Mouse (Mus musculus) gastrocnemius, postnatal 36 days (tissue): ENCODE measurements around the gene Abcb8. TPM values are rescaled to one million over a fixed set of nuclear protein-coding genes. Genes with fewer than 3 reads are reported as not detected.
A peak's percentile ranks its signal among the peaks of the same experiment; 100 is the strongest.

Source experiments
- DNase-seq, 2 experiments: peaks; one replicate each; pipeline ENCODE4 v3.0.0; 2022
- intact Hi-C: fragments of 180-260 bp; cut with DNase I; formaldehyde crosslinking; loops from one replicate; pipeline ENCODE4 v1.15.1; 2025
- long read RNA-seq, 2 experiments: library from polyadenylated mRNA; stranded (forward); transcript quantifications; one replicate each; pipeline ENCODE4 v2.0.0; 2021
- total RNA-seq, 2 experiments: library from RNA; stranded (reverse); gene quantifications; 2 replicates each; pipeline ENCODE4 v1.2.3; 2021

Abcb8 gene
- 10 to 100 TPM; 37.6 to 38.0 TPM for total RNA-seq
- long read RNA-seq, experiment 1, transcript Abcb8-201 (16 exons, 2,939 nt): major isoform, 13 of 29 reads
- long read RNA-seq, experiment 1, partial matches to known transcripts: 10 of 29 reads
- long read RNA-seq, experiment 1, other reads (novel, unspliced or antisense): 6 of 29 reads
- long read RNA-seq, experiment 2, transcript Abcb8-201 (16 exons, 2,939 nt): major isoform, 16 of 33 reads
- long read RNA-seq, experiment 2, partial matches to known transcripts: 6 of 33 reads
- long read RNA-seq, experiment 2, other reads (novel, unspliced or antisense): 11 of 33 reads

DNA sequence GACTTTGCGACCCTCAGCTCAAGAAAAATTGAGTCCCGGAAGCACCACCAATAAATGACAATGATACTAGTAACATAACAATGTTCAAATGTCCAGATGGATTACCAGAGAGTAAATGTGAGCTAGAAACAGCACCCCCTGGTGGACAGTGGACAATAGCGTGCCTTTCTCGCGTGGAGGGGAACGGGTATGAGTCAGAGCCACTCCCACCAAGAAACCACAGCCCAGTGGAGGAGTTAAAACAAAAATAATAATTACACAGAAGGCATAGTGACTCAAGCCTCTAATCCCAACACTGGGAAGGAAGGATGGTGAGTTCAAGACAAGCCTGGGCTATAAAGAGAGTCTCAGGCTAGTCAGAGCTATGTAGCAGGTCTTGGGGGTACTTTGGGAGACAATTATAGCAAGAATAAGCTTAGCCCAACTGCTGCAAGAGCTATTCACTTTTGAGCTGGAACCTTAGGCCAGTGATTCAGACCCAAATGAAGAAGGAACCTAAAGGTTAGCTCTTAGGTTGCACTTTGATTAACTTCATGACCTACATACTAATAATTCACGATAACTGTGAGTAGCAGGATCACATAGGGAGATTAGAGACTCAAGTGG, at the start of gene Abcb8:
Gene Abcb8 (plus strand): TSS at position 272 of the 606 bp plus-strand sequence.
- intact Hi-C loops: no loop called here
- peak; percentile 52 to 70 for DNase-seq

DNA sequence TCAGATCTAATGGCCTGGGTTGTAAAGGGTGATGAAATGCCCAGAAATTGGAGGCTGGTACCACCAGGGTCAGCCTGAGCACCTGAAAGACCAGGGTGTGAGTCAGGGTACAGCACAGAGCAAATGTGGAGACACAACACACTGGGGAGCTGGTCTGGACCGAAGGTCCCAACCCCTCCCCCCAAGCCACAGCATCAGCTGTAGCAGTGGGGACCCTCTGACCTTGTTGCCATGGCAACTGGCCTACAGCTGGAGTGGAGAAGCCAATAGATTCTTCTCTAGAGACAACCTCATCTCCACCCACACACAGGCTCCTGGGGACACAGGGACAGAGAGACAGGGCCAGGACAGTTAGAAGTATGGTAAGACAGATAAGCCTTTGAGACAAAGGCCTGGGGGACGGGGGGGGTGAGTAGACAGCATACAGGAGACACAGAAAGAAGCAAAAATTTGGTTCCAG, 49.5 kb upstream of the Abcb8 start:
- DNase-seq: no peak
- intact Hi-C loops: no loop called here

DNA sequence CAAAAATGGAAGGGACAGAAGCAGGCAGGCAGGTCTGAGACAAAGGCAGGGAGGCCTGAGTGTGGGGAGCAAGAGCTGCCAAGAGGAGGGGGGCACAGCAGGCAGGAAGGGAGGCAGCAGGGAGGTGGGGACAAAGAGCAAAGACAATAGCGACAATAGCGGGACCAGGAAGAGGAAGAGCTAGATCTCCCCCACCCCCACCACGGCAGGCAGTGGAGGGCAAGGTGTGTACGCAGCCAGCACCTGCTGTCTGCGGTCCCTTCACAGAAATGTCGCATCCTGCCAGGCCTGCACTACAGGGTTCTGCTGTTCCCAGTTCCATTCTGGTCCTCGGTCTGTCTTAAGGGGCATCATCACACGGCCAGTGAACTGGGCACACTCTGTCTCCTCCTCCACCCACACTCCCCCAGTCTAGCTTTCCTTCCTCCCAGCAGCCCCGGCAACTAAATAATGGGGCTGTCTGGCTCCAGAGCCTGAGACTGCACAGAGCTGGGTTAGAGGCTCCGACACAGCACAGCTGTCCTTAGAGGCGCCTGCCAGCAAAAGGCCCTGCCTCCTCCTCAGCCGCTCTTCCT, 48.9 kb upstream of the Abcb8 start:
- DNase-seq: no peak
- intact Hi-C loops: no loop called here

DNA sequence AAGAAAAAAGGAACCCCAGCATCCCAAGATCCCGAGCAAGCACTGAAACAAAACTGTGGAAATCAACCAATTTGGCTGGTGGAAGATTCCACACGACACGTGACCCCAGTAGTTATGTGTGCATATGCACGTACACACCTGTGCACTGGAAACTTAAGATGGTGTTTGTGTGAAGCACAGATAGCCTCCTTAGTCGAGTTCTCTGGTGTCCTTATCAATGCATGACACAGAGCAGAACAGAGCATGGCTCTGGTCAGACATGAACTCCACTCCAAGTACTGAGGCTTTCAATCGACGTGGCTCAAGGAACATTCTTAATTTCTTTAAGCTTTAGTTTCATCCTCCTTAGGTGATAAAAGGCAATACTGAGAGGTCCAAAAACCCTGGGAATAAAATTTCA, 47.1 kb upstream of the Abcb8 start:
- DNase-seq: no peak
- intact Hi-C loops: no loop called here

DNA sequence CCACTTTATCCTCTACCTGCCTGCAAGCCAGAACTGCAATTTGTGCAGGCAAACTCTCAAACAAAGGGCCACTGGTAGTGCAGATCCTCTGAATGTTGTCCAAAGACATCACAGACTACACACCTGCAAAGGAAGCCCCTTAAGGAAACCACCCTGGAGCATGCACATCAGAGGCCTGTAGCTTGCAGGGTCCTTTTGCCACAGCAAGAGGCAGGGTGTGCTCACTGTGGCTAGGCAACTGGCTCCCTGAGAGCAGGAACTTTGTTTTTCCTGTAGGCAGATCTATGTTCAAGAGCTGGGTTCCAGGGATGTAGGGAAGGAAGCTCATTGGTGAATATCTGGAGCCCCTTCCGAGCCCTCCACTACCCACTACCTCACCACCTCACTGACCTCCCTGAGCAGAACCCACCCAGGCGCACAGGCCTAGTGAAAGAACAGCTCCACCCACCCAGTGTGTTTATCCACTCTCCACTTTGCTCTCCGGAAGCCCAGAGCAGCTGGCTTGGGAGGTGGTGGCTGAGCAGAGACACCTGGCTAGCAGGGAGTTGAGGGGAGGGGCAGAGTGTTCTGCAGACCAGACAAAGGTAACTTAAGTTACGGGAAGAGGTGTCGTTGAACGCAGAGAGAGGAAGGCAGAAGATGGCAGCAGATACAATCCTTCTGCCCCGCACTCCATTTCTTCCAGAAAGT, 46.1 kb upstream of the Abcb8 start:
- intact Hi-C loops: no loop called here
- DNase-seq: no peak

DNA sequence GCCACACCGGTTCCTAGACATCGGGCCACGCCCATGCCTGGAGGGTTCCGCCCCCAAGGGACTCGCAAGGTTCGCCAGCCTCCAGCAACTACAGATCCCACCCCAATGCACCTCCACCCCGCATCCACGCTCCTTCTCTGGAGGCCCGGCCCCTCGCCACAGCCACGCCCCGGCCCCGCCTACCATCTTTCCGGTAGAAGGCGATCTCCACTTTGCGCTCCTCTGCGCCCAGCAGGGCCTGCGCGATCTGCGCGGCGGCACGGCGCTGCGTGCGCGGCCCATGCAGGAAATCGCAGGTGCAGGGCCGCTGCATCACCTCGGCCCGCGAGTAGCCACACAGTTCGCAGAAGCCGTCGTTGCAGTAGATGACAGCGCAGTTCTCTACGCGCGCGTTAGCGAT, 45.3 kb upstream of the Abcb8 start:
- intact Hi-C loops: no loop called here
- DNase-seq: peak in 1 of 2 experiments; percentile 30

DNA sequence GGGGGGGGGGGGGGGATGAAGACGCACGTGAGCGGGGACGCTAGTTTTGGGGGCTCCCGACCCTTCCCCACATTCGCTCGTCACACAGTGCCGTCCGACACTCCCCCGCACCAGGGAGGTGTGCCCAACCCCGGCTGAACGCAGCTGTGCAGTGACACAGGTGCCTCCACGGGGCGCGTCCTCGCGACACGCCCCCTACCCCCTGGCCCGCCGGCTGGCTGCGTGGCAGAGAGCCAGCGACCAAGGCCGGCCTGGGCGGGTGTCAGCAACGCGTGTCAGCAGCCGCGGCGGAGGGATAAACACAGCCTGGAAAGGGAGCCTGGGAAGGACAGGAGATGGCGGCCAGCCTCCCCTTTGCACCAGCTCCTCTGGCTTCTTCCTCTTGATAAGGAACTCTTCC, 44.9 kb upstream of the Abcb8 start:
- no peak for DNase-seq
- intact Hi-C loops: no loop called here

DNA sequence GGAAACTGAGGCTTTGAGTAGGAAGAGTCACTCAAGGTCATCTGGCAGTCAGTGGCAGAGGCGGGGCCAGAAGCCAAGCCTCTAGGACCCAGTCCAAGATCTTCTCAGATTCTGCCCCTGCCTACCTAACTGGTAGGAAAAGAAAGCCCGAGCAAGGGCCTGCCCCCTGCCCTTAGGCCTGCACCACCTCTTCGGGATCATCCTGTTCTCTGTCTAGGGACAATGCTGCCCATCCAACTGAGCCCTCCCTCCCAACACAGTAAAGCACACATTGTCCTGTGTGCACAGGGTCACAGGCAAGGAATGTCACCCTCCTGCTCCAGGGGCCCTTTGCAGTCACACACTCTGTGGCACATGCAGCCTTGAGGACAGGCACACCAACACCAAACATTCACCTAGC, 43.4 kb upstream of the Abcb8 start:
- DNase-seq: no peak
- intact Hi-C loops: no loop called here

DNA sequence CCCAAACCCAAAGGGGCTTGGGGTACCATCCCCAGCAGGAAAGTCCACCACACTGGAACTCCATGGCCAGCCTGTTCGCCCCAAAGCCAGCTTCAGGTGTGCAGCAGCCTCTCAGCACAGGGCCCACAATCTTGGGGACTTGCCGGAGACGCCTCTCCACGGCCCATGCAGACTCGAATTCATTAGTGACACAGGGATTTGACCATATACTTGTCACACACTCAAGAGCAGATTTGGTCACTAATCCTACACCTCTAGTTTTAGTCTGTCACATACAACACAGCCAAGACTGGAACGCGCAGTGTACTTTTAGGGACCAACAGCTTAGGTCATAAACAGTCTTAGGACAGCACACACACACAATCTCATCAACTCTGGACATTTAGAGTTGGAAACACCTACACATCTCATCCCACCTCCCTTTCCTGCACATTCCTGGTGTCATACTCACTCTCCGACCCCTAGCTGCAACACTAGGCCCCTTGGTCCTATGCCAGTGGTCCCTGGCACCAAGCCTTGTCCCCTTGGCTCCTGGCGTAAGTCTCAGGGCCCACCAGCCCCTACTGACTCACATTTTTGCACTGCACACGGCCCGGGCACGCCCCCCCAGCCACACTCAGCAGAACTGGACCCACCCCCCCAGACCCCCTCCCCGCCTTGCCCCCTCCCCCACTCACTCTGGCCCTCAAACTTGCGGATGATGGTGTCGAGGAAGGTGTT, 42.8 kb upstream of the Abcb8 start:
- no peak for DNase-seq
- intact Hi-C loops: no loop called here

DNA sequence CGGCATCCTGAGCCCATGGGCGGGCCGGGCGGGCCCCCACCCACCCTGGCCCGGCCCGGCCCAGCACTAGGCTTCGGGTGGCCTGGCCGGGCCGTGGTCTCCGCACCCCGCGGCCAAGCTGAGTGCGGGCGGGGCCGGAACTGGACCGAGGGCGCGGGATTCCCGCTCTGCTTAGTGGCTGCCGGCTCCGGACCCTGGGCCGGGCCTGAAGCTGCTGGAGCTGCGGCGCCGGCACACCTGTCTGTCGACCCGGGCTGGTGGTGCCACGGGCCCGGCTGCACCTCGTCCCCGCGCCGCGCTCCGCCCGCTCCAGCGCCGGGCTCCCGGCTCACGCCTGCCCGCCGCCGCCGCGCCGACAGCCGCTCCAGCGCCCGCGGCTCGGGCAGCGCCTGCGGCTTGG, 42.2 kb upstream of the Abcb8 start, which contains the start of gene Kcnh2:
Gene Kcnh2 (minus strand): TSS at position 327 of the 400 bp plus-strand sequence.
- intact Hi-C loops: no loop called here
- no peak for DNase-seq

DNA sequence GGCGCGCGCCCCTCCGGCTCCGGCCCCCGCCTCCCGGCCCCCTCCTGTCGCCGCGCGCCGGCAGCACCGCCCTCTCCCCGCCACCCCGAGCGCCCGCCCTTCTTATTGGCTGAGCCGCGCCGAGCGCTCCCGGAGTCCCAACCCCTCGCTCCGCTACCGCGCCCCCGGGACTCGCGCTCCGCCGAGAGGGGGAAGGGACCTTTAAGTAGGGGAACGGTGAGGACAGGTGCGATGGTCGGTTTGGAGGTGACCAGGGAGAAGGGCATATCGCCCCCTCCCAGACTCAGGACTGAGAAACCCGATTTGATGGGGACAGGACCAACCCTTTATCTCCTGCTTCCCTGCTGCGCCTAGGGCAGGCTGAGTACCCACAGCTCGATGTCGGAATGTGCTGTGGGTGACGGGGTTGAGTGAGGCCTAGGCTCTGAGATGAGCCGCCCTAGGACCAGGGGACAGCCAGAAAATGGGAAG, 41.7 kb upstream of the Abcb8 start:
- intact Hi-C loops: no loop called here

DNA sequence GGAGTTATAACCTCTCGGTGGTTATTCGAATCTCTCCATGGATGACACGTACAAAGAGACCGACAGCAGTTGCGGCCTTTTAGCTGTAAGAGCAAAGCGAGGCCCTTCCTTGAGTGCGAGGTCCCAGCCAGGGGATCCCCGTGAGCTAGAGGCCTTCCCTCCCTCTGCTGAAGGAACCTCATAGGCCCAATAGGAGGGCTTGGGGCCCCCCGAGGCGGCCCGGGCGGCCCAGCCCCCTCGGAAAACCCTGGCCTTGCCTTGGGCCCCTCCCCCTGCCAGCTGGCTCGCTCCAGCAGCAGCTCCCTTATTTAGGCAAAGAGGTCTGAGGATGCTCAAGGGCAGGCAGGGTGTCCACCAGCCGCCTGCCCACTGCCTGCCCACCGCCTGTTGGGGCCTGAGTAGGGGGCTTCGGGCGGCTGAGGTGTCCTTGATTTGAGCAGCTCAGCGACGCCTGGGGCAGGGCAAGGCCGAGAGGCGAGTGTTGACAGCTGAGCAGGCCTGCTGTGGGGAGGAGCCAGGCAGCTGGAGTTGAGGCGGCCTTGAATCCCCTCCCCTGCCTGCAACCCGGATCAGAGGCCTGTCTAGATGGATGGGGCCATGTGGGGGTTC, 41.1 kb upstream of the Abcb8 start:
- intact Hi-C loops: no loop called here
- no peak for DNase-seq

More for the DNA sequence above, 41.7 kb upstream of the Abcb8 start:
- peak; percentile 34 to 51 for DNase-seq

DNA sequence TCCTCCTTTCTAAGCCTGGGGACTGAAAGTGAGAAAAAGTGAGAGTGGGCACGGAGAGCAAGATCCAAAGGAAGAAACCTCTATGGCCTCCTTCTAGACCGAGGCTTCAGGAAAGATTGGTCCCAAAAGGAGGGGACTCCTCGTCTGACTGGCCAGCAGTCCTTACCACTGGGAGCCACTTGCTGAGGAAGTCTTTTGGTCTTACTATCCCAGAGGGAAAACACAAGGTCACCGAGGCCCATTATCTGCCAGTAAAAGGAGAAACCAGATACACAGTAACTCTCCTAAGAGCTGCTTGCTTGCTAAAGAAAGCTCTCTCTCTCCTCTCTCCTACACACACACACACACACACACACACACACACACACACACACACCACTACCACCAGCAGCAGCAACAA, 40.1 kb upstream of the Abcb8 start:
- no peak for DNase-seq
- intact Hi-C loops: no loop called here

DNA sequence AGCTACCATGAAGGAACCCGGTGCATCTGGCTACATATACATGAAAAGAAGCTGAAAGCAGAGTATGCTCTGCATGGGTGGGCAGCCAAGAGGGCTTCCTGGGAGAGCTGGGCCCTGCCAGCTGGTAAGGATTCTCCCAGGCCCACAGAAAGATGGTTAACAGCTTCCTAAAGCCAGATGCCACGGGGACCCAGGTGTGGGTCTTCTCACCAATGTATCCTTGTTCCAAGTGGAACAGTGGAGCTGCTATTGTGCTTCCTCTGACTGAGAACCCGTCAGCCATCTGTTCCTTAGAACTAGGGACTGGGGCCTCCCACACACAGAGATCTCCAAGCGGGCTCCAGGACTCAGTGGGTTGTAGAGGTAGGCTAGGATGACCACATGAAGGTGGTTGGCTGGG, 36.7 kb upstream of the Abcb8 start:
- intact Hi-C loops: no loop called here
- no peak for DNase-seq

DNA sequence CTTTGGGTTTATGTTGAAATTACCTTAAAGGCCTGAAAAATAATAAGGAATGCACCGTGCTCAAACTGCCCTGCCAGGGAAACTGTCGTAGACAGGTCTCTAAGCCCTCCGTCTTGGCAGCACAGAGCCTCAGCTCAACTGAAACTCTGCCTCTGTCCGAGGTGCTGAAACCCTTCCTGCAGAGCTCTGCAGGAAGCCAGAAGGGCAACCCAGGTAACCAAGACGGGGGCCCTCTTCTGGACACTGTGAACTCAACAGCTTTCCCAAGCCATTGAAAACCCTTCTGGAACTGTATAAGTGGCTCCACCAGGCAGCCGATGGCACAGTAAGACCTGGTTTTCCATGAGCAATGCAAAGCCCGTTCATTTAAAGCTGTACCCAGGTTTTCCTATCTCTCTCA, 36.0 kb upstream of the Abcb8 start:
- DNase-seq: peak in 1 of 2 experiments; percentile 57
- intact Hi-C loops: no loop called here

DNA sequence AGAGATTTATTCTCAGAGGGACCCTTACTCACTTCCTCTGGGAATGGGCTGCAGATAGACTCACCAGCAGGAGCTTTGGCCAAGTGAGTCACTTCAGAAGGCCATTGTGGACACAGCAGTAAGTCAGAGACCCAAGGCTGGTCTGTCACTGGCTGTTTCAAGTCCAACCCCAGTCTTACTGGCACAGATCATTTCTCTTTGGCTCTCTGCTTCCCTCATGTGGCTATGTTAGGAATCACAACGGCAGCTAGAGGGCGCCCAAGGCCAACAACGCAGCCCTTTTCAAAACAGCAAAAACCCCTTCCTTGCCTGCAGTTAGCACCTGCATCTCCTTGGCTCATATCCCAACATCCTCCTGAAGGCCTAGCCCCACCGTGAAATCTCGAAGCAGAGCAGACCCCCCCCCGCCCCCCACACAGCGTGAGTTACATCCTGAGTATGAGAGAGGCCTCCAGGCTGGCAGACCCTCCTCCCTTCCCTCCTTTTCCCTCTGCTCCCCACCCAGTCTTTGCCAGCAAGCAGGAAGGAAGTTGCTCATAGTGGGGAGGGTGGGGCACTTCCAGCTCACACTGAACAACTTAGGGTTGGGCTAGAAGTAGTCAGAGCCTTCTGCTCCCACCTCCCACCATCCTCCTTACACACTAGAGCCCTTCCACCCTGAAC, 32.5 kb upstream of the Abcb8 start:
- DNase-seq: peak; percentile 66 to 68
- intact Hi-C loops: loop anchor here (2.0 kb wide), 1 partner anchor 100 kb away; no protein-coding TSS in a partner anchor

DNA sequence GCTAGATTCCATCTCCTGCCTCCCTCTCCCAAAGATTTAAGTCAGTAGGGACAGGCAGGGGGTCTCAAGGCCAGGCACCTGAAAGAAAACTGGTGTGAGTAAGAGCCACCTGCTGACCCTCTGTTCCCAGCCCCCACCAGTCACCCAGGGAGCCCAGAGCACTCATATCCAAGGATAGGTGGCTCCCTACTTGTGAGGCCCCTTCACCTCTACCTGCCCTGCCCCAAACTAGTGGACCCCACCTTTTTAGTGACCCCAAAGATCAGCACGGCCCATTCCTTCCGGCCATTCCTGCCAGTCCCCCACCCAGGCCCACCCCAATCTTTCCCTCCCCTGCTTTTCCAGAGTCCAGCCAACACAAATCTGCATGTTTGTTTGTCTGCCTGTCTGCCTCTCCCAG, 30.0 kb upstream of the Abcb8 start:
- no peak for DNase-seq
- intact Hi-C loops: no loop called here

DNA sequence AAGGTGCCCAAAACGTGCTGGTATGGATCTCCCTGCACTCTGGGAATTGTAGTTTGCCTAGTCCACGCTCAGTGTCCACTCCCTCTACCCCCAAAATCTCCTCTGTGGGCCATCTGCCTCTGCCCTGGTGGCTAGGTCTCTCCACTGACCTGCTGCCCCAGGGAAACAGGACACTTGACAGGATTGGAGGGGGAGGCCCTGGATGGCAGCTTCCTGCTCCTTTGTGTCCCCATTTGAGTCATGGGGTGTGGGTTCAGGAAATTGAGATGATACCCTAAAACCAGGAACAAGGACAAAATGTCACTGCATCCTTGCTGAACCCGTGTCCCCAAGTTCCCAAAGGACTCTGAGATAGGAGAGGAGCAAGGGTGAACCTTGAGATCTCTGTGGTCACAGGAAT, 29.4 kb upstream of the Abcb8 start:
- DNase-seq: no peak
- intact Hi-C loops: no loop called here

DNA sequence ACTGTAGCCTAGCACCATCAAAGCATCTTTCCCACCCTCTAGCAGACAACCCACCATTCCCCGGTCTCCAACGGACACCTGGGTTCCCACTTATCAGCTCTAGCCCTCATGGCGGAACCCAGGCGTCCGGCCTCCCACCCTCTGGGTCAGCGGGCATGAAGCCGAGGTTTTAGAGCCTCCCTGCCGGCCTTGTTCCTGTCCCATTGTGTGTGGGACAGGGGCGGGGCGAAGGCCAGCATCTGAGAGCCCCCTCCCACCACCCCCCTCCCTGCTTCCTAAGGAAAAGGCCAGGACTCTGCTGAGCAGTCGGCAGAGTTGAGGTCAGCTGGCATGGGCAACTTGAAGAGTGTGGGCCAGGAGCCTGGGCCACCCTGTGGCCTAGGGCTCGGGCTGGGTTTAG, 29.0 kb upstream of the Abcb8 start, which contains the start of gene Nos3:
Gene Nos3 (plus strand): TSS at position 303 of the 400 bp plus-strand sequence.
- intact Hi-C loops: no loop called here
- peak in 1 of 2 experiments; percentile 27 for DNase-seq
